Mouse (Mus musculus) MEL (cell line): ENCODE results near the gene Lgals3.

ENCODE experiments used
- CTCF ChIP-seq, 3 experiments: IDR thresholded peaks in 2 of 3; conservative IDR thresholded peaks in 1 of 3; 2 replicates each; pipeline ENCODE4 v1.5.1; 2011 to 2012; ENCODE audit warnings: low read length in 3 of 3, low read depth in 2 of 3, mild to moderate bottlenecking in 2 of 3, improper control_type of control experiment in 1 of 3, inconsistent platforms in 1 of 3, mixed read lengths in 1 of 3, moderate library complexity in 1 of 3; ENCODE audit not compliant: control insufficient read depth in 1 of 3, insufficient read depth in 1 of 3, poor library complexity in 1 of 3, severe bottlenecking in 1 of 3
- EP300 ChIP-seq, 2 experiments: IDR thresholded peaks; 2 replicates each; pipeline ENCODE4 v1.6.1; 2011; ENCODE audit warnings: improper control_type of control experiment in 2 of 2, low read length in 2 of 2, low read depth in 1 of 2, mild to moderate bottlenecking in 1 of 2
- ETS1 ChIP-seq: IDR thresholded peaks from 2 replicates; pipeline ENCODE4 v1.6.1; 2012; ENCODE audit warnings: low read depth, mild to moderate bottlenecking, inconsistent platforms, low read length, improper control_type of control experiment, moderate library complexity
- GATA1 ChIP-seq: IDR thresholded peaks from 2 replicates; pipeline ENCODE4 v1.6.1; 2011; ENCODE audit warnings: low read depth, low read length, improper control_type of control experiment
- KAT2A ChIP-seq: conservative IDR thresholded peaks from 2 replicates; pipeline ENCODE4 v1.6.1; 2012; ENCODE audit warnings: low read depth, low read length, improper control_type of control experiment, inconsistent platforms
- MAX ChIP-seq: IDR thresholded peaks from 2 replicates; pipeline ENCODE4 v1.6.1; 2011; ENCODE audit warnings: low read length, improper control_type of control experiment
- MXI1 ChIP-seq: IDR thresholded peaks from 2 replicates; pipeline ENCODE4 v1.6.1; 2011; ENCODE audit warnings: mild to moderate bottlenecking, low read depth, low read length, improper control_type of control experiment
- POLR2A ChIP-seq, 2 experiments: IDR thresholded peaks; 2 replicates each; pipeline ENCODE4 v1.6.1; 2011 to 2012; ENCODE audit warnings: low read length in 2 of 2, mild to moderate bottlenecking in 2 of 2, control low read depth in 1 of 2, improper control_type of control experiment in 1 of 2, low read depth in 1 of 2, moderate library complexity in 1 of 2; ENCODE audit not compliant: control insufficient read depth in 1 of 2, insufficient read depth in 1 of 2, poor library complexity in 1 of 2
- TAL1 ChIP-seq: IDR thresholded peaks from 2 replicates; pipeline ENCODE4 v1.6.1; 2012; ENCODE audit warnings: mild to moderate bottlenecking, inconsistent platforms, low read length, moderate library complexity, mixed read lengths
- TBP ChIP-seq: IDR thresholded peaks from 2 replicates; pipeline ENCODE4 v1.8.0; 2011; ENCODE audit warnings: low read depth, low read length, improper control_type of control experiment
- USF1 ChIP-seq: IDR thresholded peaks from 2 replicates; pipeline ENCODE4 v1.6.1; 2014; ENCODE audit warnings: low read depth, mild to moderate bottlenecking, inconsistent platforms, low read length, improper control_type of control experiment, moderate library complexity
- USF2 ChIP-seq, 2 experiments: IDR thresholded peaks; 2 replicates each; pipeline ENCODE4 v1.6.1; 2011 to 2012; ENCODE audit warnings: improper control_type of control experiment in 2 of 2, low read length in 2 of 2, borderline replicate concordance in 1 of 2, inconsistent platforms in 1 of 2, low read depth in 1 of 2, mild to moderate bottlenecking in 1 of 2; ENCODE audit not compliant: insufficient read depth in 1 of 2
- ZMIZ1 ChIP-seq: IDR thresholded peaks from 2 replicates; pipeline ENCODE4 v1.6.1; 2012; ENCODE audit warnings: low read depth, mild to moderate bottlenecking, inconsistent platforms, low read length, improper control_type of control experiment, moderate library complexity

- TF ChIP-seq POLR2A (IDR thresholded peaks at IDR 0.05; ENCODE audit: control insufficient read depth in 1 of 2, insufficient read depth in 1 of 2, low read depth in 1 of 2, low read length in 2 of 2, poor library complexity in 1 of 2) = no peak
- no peak for TF ChIP-seq CTCF (IDR thresholded peaks at IDR 0.05 in 2 of 3, conservative IDR thresholded peaks at IDR 0.05 in 1 of 3; ENCODE audit: control insufficient read depth in 1 of 3, insufficient read depth in 1 of 3, low read depth in 2 of 3, low read length in 3 of 3, poor library complexity in 1 of 3, severe bottlenecking in 1 of 3)
- TF ChIP-seq ETS1 = peak; percentile 43; the same call in 1 of the 2 replicates
- TF ChIP-seq ZMIZ1 = no peak
- no peak for TF ChIP-seq KAT2A
- TF ChIP-seq USF1 = no peak
- peak in 1 of 2 experiments; percentile 55; a peak in 2 of 4 replicates for TF ChIP-seq EP300 (IDR thresholded peaks at IDR 0.05; ENCODE audit: low read depth in 1 of 2, low read length in 2 of 2)
- TF ChIP-seq TAL1 = no peak
- TF ChIP-seq USF2 (IDR thresholded peaks at IDR 0.05; ENCODE audit: borderline replicate concordance in 1 of 2, insufficient read depth in 1 of 2, low read depth in 1 of 2, low read length in 2 of 2) = no peak
- no peak for TF ChIP-seq TBP
- no peak for TF ChIP-seq MAX
- 0 out of 2 replicates have a peak, but pooled peaks have one; percentile 28 for TF ChIP-seq MXI1
- peak; percentile 50 for TF ChIP-seq GATA1
These were observed 26.0 kb downstream of the Lgals3 start for GRCm38 (mm10) chr14:47393354-47394094.
